Mouse (Mus musculus): ENCODE measurements at regions not wholly inside any gene's neighbourhood (a gene's known extent, or its start where the extent isn't known, plus 50 kb on each side); places are given as distances from the start of the nearest gene placed in this dataset.
"Not testable (repeated sequence)": the region's sequence is repeated elsewhere in the genome, so short reads cannot be mapped to it uniquely, and the experiment has no call there.

DNA sequence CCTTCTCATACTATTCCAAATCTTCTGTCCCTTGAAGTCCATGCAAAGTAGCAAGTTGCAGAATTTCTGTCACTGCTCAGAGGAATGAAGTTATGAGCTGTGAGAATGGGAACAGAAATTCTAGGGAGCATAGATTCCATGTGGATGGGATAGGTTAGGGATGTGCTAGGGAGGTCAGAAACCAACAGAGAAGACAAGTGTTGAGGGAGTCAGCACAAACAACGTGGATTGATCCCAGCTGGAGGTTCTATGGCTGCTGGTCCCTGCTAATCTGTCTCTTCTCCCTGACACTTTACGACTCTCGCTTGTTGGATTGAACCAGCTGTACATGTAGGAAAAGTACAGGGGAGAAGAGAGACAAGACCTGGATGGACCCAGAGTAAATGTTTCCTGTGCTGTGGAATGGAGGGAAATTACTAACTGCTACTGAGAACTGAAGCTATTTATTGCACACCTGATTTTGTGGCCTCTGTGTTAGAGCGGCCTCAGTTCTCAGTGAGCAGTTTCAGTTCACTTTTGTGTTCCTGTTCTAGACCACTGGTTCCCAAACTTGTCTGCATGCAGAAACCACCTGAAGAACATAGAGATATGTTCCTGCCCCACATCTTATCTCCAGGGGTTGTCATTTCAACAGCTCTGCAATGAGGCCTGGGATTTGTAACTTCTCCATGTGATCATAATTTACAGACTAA, 151.0 kb downstream of the Ube2e3 start:
- no peak for DNase-seq (ENCODE audit: low read depth in 2 of 2, low spot score in 2 of 2)

DNA sequence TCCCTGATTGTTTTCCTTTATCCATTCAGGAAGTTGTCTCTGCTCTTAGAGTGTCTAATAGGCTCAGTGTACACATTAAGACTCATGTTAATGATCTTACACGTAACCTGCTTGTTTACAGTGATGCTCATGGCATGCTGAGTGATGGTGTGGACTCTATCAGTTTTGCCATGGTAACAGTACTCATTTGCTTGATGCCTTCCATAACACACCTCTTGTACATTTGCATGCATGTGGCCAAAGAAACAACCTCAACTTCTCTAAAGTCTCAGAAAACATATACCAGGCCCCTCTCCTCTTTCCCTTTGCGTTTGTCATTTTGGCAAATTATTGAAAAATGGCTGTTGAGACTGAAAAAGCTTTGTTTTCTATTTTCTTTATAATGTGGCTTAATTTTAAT, 155.0 kb downstream of the Ube2e3 start:
- DNase-seq (ENCODE audit: low read depth in 2 of 2, low spot score in 2 of 2), result no peak

DNA sequence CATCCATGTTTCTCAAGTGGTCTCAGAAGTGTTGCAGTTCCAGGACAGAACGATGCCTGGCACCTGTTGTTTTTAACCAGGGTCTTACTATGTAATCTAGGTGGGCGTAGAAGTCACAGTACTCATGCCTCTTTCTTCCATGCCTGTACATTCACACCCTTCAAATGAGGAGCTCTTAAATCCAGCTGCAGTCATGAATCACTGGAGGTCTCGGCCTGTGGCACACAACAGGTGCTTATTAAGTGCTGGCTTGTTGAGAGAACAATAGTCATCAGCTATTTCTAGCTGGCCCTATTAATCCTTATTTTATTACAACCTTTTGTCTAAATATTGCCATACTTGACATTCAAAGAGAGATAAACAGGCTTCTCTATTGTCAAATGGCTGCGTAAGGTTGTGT, 157.8 kb downstream of the Ube2e3 start:
- DNase-seq (ENCODE audit: low read depth in 2 of 2, low spot score in 2 of 2), result no peak

DNA sequence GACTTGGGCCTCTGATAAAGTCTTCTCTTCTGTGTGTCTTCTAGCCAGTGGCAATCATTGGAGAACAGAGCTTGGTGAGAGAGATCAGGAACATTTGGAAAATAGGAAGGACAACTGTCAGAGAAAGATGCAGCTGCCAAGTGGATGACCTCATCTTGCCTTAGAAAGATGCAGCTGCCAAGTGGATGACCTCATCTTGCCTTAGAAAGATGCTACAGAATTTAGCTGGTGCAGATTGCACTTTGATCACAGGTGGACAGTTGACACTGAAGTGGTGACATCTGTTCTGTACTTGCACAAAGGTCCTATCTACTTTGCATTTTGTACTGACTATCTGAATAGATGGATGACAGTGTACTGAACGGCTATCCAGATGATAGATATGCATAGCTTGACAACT, 163.1 kb downstream of the Ube2e3 start:
- DNase-seq (ENCODE audit: low read depth in 2 of 2, low spot score in 2 of 2), result no peak

DNA sequence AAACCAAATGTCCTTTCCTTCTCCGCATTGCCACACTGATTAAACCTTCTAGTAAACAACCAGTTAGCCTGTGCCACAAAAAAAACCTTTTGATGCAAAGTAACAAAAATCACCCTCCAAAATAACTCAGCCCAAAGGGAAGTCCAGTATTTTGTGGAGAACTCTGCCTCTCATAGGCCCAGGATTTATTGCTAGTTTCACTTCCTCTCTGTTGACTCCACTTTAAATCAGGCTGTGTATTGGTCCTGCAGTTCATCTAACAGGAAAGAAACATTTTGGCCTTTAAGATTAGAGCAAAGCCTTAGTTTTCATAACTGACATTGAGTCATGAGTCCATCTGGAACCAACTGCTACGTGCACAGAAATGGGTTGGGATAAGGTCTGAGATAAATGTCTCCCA, 168.4 kb downstream of the Ube2e3 start:
- DNase-seq (ENCODE audit: low read depth in 2 of 2, low spot score in 2 of 2), result no peak

DNA sequence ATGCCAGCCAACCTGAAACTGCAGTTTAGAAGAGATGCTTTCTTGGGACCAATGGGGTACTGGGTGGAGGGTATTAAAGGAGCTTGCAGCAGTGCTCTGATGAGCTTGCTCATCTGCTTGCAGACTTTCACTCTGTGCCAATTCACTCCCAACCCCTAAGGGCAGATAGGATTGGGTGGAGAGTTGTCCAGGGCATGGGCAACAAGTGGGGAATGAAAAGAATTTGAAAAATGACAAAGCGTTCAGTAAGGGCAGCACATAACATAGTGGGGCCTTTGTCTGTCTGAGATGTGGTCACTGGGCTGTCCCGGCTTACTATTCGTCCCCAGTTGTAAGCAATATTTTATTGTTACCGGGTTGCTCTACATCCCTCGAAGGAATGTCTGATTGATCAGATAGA, 170.7 kb downstream of the Ube2e3 start:
- no peak for DNase-seq (ENCODE audit: low read depth in 2 of 2, low spot score in 2 of 2)

DNA sequence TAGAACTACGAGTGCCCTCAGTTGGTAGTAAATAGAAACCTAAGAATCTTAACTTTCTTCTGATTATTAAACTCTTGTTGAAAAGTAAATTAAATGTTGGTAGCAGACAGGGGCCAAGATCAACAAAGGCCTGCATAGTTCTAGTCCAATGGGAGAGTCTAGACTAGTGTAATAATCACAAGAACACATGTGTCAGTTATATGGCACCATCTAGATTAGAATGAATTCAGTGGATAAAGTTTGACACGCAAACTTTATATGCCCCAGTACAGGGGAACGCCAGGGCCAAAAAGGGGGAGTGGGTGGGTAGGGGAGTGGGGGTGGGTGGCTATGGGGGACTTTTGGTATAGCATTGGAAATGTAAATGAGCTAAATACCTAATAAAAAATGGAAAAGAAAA, 176.9 kb downstream of the Ube2e3 start:
- not testable (repeated sequence) for DNase-seq (ENCODE audit: low read depth in 2 of 2, low spot score in 2 of 2)

DNA sequence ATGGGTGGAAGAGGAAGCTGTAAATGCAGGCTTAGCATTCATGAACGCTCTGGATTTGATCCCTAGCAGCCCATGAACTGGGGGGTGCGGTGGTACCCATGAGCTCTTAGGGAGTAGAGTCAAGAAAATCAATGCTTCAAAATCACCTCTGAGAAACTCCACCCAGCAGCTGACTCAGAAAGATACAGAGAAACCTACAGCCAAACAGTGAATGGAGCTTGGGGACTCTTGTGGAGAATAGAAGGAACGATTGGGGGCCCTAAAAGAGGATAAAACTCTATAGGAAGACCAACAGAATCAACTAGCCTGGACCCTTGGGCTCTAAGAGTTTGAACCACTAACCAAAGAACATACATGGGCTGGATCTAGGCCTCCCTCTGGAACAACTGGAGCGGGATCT, 177.6 kb downstream of the Ube2e3 start:
- DNase-seq (ENCODE audit: low read depth in 2 of 2, low spot score in 2 of 2), result no peak

DNA sequence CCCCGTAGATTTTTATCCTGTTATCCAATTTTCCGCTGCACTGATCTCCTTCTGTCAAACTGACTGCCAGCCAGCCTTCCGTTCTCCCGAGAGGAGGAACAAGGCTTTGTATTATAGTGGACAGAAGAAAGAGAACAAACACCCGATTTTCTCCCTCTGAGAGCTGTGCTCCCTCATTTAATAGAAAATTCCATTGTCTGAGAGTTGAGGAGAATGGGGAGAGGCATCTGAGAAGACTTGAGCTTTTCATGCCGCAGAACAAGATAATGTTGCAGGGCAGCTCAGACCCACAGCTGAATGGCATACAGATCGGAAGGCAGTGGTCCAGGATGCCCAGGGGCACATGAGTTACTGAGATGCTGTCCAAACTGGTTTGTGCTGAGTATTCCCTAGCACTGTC, 180.1 kb downstream of the Ube2e3 start:
- DNase-seq (ENCODE audit: low read depth in 2 of 2, low spot score in 2 of 2), result no peak

DNA sequence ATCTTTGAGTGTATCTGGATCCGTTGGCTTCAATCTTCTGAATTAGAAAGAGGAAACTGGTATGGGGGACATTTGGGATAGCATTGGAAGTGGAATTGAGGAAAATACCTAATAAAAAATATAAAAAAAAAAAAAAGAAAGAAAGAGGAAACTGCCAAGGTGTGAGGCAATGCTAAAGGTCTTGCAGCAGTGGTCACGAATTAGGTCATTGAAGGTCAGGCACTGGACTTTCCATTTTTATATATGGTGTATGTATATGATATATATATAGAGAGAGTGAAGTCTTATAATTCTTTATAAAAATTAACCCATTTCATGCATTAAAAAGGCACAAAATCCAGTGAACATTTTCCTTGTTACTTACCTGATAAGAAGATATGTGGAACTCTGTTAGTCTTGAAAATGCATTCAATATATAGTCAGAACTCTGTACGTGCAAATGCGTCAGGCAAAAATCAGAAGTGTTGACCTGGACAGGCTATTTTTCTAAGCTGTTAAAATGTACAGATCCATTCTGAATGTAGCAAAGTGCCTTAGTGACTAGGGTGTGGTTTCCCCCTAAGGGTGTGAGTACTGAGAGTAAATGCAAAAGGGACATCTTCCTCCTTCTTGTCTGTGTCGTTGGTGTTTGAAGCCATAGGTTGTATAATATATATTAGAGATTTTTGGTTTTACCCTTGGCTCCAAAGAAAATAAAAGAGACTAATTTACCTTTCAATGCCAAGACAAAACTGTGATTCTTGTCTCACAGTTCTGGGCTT, 181.0 kb downstream of the Ube2e3 start:
- DNase-seq (ENCODE audit: low read depth in 2 of 2, low spot score in 2 of 2), result no peak

DNA sequence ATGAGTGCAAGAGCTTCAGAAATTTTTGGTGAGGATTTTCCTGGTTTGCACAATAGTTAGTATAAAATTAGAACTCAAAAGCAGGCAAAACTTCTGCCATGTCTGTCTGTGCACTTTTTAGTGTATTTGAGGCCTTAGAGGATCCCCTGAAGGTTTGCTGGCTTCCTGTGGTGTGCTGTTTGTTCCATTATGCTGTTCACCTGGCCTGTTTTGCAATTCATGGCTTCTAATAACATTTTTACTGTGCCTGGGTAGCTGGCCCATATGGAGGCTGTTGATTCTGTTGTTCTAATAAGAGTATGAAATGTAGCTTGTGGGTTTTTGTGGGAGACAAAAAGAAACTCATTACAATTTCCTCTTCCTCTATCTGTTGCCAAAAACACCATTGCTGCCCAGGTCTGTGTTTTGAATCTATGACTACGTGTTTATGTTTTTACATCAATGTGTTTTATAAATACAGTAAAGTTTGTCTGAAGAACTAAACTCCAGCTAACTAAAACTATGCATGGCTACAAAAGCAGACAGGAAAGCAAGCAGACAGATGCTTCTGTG, 182.6 kb downstream of the Ube2e3 start:
- no peak for DNase-seq (ENCODE audit: low read depth in 2 of 2, low spot score in 2 of 2)

DNA sequence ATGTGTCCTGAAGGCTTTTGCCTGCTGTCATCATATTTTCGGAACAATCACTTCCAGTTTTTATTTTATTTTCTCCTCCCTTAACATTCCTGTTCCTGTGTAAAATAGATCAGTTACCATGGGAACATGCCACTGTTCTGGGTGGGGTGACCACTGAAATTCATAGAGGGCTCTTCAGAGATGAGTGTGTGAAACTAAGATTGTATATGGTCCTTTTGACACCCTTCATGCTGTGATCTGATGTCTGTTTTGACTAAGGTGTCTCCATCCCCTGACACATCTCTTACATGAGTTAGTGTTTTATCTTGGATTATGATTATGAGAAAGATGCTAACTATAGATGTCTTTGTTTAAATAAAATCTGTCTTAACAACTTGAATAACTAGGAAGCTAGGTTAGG, 184.3 kb downstream of the Ube2e3 start:
- no peak for DNase-seq (ENCODE audit: low read depth in 2 of 2, low spot score in 2 of 2)

DNA sequence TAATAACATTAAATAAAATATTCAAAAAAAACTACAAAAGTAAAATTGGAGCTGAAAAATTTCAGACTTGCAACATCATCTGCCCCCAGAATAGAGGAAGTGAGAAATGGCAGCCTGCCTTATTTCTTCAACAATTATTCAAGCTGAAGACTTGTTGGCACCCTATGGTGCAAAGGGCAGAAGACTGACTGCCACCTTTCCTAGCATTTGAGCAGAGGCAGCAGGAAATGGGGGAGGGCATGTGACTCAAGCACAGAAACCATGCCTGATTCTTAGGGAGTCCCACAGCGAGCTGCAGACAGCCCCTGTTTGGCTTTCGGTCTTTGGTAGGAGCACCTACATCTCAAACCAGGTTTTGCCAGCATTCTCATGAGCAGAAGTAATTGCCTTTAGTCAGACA, 188.2 kb downstream of the Ube2e3 start:
- no peak for DNase-seq (ENCODE audit: low read depth in 2 of 2, low spot score in 2 of 2)

DNA sequence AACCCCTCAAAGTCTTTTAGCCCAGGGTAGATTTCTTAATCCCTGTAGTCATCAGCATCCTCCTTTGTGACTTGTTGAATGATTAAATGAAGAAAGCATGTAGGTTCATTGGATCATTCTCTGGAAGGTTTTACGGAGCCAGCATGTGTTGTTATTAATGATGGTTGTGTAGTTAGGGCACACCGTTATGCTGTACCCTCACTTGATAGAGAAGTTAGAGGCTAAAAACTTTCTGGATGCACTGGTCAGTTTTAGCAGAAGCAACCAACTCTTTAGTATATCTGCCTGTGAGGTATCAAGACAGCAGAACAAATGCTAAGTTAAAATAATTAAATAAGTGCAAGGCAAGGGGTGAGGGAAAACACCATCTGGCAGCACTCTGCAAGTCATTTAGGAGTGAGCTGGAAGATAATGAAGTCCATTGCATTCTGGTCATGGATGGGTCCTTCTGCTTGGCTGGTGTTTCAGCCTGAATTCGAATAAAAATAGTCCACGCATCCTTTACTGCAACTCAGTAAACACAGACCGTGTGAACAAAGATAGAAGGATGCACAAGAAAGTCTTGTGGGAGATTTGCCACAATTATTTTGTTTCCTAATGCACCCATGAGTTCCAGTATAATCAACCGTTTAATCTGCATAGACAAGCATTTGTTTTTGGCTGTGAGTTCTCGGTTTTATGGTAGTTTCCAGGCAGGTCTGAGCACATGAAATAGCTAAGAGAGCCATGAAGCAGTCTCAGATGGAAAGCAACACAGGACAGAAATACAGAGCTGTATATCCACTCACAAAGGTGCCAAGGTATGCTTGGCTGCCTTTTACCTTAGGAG, 191.4 kb downstream of the Ube2e3 start:
- no peak for DNase-seq (ENCODE audit: low read depth in 2 of 2, low spot score in 2 of 2)

DNA sequence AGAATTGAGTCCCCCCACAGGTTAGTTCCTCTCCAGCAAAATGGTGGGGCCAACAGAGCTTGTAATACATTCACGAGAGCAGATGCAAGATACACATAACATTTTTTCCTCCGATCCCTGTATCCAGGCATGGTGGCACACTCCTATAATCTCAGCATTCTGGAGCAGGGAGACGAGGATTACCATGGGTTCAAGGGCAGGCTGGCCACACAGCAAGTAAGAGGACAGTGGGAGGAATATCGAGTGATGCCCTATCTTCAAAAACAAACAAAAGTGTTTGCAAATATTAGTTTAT, 192.0 kb downstream of the Ube2e3 start:
- DNase-seq (ENCODE audit: low read depth in 2 of 2, low spot score in 2 of 2), result no peak

DNA sequence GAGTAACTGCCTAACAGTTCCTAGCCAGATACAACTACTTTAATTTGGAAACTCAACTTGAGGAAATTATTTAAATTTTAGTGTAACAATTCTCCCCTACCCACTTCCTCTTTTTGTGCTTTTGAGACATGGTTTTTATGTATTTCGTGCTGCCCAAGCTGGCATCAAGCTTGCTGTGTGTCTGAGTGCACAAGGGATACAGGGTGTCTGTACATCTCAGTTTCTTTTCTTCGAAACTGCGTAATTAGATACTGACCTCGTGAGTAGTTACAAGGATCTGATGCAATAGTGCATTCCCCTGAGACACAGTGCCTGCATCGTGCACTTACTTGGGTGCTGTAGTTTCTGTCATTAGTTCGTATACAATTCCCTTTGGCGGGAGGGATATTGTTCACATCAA, 192.4 kb downstream of the Ube2e3 start:
- DNase-seq (ENCODE audit: low read depth in 2 of 2, low spot score in 2 of 2), result no peak

DNA sequence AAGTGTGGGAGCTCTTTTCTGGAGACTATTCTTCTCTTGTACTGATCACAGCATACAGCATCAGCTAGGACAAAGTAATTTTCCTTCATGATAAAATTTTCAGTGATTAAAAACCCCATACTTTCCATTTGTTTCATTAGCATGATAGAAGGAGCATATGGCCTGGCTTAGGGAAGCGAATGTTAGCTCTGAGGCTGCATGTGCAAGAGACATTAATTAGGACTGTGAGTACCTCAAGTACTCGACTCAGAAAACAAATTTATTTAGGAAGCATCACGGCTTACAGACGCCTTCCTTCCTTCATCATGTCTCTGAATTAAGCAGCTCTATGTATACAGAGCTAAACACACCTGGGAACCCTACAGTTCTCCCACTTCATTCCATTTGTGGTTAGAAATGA, 193.6 kb upstream of the Itga4 start:
- no peak for DNase-seq (ENCODE audit: low read depth in 2 of 2, low spot score in 2 of 2)

DNA sequence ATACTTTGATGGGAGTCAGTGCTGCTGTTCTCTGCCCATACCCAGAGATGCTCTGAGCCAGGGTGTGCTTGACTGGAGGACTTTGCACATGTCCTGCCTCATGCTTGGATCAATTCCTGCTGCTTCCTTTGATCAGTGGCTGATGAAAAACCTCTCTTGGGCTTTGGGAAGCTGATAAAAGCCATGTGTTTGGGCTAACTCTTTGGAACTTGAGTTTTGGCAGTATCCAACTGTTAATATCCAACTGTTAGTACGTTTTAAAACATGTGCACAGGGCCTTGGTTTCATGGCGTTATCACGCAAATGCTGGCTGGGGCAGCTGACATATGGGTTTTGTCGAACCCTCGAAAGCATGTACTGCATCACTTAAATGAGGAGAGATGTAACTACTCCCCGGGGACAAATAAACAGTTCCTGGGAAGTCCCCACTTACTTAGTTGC, 193.0 kb upstream of the Itga4 start:
- no peak for DNase-seq (ENCODE audit: low read depth in 2 of 2, low spot score in 2 of 2)

DNA sequence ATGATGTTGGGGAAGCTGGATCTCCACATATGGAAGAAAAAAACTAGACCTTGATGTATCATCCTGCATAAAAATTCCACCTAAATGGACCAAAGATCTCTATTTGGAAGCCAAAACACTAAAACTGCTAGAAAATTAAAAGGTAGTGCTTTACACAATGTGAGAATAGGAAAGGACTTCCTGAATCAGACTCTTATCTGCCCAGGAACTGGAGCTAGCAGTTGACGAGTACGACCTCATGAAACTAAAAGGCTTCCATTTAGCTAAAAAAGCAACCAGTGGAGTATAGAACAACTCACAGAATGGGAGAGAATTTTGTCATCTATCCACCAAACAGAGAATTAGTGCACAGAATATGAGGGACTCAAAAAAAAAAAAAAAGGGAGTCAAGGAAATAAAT, 191.6 kb upstream of the Itga4 start:
- DNase-seq (ENCODE audit: low read depth in 2 of 2, low spot score in 2 of 2), result no peak

DNA sequence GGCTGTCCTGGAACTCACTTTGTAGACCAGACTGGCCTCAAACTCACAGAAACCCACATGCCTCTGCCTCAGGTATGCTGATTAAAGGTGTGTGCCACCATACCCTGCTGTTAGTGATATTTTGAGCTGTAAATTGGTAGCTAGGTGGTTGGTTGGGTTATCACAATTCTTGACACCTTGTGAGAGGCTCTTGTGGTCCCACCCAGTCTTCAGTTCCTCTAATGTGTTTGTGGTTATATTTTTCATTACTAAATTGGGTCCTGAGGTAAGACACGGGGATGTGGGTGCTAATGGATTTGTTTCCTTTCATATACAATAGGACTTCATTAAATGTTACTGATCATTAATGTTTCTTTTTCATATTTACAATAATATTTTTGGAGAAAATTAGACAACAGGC, 189.9 kb upstream of the Itga4 start:
- no peak for DNase-seq (ENCODE audit: low read depth in 2 of 2, low spot score in 2 of 2)

DNA sequence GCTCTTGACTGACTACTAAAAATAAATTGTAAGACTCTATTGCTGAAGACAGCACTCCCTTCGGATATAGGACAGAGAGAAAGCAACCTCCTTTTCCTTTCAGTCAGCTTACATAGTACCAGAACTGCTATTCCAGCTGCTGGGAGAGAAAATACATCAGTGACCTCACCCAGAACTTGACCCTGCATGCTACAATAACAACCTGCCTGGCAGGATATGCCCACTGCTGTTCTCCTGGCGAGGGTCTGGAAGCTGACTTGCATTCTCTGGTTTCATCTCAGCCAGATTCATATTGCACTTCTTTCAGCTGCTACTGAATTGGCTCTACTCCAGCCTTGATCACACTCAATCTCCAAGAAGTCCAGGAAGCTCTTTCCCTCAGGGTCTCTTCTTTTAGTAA, 179.1 kb upstream of the Itga4 start:
- DNase-seq (ENCODE audit: low read depth in 2 of 2, low spot score in 2 of 2), result no peak

DNA sequence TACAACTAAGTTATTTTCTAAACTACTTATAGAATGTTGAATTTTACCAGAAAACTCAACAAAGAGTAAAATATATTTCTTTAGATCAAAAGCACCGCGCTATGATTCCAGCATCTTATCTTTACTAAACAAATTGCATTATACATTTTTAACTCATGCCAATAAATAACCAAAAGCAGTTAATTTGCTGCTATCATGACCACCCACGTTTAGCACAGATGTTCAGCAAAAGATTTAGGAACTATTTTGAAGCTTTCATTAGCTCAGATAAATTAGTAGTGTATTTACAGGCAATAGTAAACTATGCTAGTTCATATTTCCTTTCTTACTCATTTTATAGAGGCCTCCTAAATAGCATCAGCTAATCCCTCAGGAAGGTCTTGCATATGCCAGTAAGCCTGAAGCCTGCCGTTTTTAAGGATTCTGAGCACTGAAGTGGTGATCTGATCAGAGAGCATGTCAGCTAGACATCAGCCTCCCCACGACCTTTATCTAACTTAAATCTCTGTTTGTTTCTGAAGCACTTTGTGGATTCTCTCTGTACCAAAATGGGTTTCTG, 176.3 kb upstream of the Itga4 start:
- no peak for DNase-seq (ENCODE audit: low read depth in 2 of 2, low spot score in 2 of 2)
